Mouse (Mus musculus): Measurements from ENCODE around the gene Prpsap1.
"Not testable (repeated sequence)": the region's sequence is repeated elsewhere in the genome, so short reads cannot be mapped to it uniquely, and the experiment has no call there.

Gene Prpsap1

GRCm38 (mm10) chr11:116488207-116488606 is 5.8 kb downstream of the Prpsap1 start:
- in situ Hi-C loops (cut with MboI, MseI), result no loop called here

GRCm38 (mm10) chr11:116484261-116484660 is 9.7 kb downstream of the Prpsap1 start:
- in situ Hi-C loops (cut with MboI, MseI), result no loop called here

- in situ Hi-C loops (cut with MboI, MseI), result no loop called here
Observed at GRCm38 (mm10) chr11:116481776-116482175, 12.2 kb downstream of the Prpsap1 start.

- in situ Hi-C loops (cut with MboI, MseI), result no loop called here
Observed at GRCm38 (mm10) chr11:116480975-116481374, 13.0 kb downstream of the Prpsap1 start.

- in situ Hi-C loops (cut with MboI, MseI), result no loop called here
Observed at GRCm38 (mm10) chr11:116479832-116480231, 14.2 kb downstream of the Prpsap1 start.

GRCm38 (mm10) chr11:116478978-116479377 is 15.0 kb downstream of the Prpsap1 start:
- in situ Hi-C loops (cut with MboI, MseI), result no loop called here

GRCm38 (mm10) chr11:116477160-116477759 is 16.7 kb downstream of the Prpsap1 start:
- in situ Hi-C loops (cut with MboI, MseI), result no loop called here

- in situ Hi-C loops (cut with MboI, MseI), result no loop called here
Observed at GRCm38 (mm10) chr11:116476696-116477095, 17.3 kb downstream of the Prpsap1 start.

GRCm38 (mm10) chr11:116476041-116476440 is 18.0 kb downstream of the Prpsap1 start:
- in situ Hi-C loops (cut with MboI, MseI), result no loop called here

- in situ Hi-C loops (cut with MboI, MseI), result no loop called here
Observed at GRCm38 (mm10) chr11:116472275-116472674, 21.7 kb downstream of the Prpsap1 start.

GRCm38 (mm10) chr11:116470896-116471295 is 23.1 kb downstream of the Prpsap1 start:
- in situ Hi-C loops (cut with MboI, MseI), result no loop called here

GRCm38 (mm10) chr11:116470249-116470648 is 23.8 kb downstream of the Prpsap1 start:
- in situ Hi-C loops (cut with MboI, MseI), result no loop called here

- in situ Hi-C loops (cut with MboI, MseI), result not testable (repeated sequence)
Observed at GRCm38 (mm10) chr11:116468338-116468737, 25.7 kb downstream of the Prpsap1 start.

- in situ Hi-C loops (cut with MboI, MseI), result no loop called here
Observed at GRCm38 (mm10) chr11:116466141-116466540, 27.9 kb downstream of the Prpsap1 start, which contains the start of gene Qrich2. Gene Qrich2 (minus strand): TSS chr11:116466241.

GRCm38 (mm10) chr11:116463833-116464232 is 30.2 kb downstream of the Prpsap1 start:
- in situ Hi-C loops (cut with MboI, MseI), result no loop called here

- in situ Hi-C loops (cut with MboI, MseI), result no loop called here
Observed at GRCm38 (mm10) chr11:116463338-116463737, 30.7 kb downstream of the Prpsap1 start.

- in situ Hi-C loops (cut with MboI, MseI), result loop anchor here (5.0 to 10.0 kb wide), 2 partner anchors 237 to 305 kb away; no protein-coding TSS in a partner anchor
Observed at GRCm38 (mm10) chr11:116459786-116460185, 34.2 kb downstream of the Prpsap1 start.

- in situ Hi-C loops (cut with MboI, MseI), result loop anchor here (5.0 to 10.0 kb wide), 2 partner anchors 234 to 301 kb away; no protein-coding TSS in a partner anchor
Observed at GRCm38 (mm10) chr11:116456234-116456633, 37.8 kb downstream of the Prpsap1 start.

- in situ Hi-C loops (cut with MboI, MseI), result loop anchor here (10.0 kb wide), 1 partner anchor 299 kb away; no protein-coding TSS in a partner anchor
Observed at GRCm38 (mm10) chr11:116453889-116454288, 40.1 kb downstream of the Prpsap1 start.

- in situ Hi-C loops (cut with MboI, MseI), result loop anchor here (5.0 kb wide), 2 partner anchors 52 to 132 kb away; no protein-coding TSS in a partner anchor
Observed at GRCm38 (mm10) chr11:116449341-116449740, 44.7 kb downstream of the Prpsap1 start.

GRCm38 (mm10) chr11:116447822-116448221 is 46.2 kb downstream of the Prpsap1 start:
- in situ Hi-C loops (cut with MboI, MseI), result loop anchor here (5.0 kb wide), 2 partner anchors 51 to 131 kb away; no protein-coding TSS in a partner anchor

GRCm38 (mm10) chr11:116446308-116446887 is 47.6 kb downstream of the Prpsap1 start:
- in situ Hi-C loops (cut with MboI, MseI), result loop anchor here (5.0 kb wide), 2 partner anchors 49 to 129 kb away; no protein-coding TSS in a partner anchor
